Mouse (Mus musculus) splenic B cell, adult 2 months (primary cell): ENCODE results near the gene Dntt.

Source experiments
- DNase-seq: peaks from one replicate; pipeline ENCODE4 v3.0.0-alpha.2; 2011; ENCODE audit warnings: low read depth, low spot score
- H3K27me3 ChIP-seq: 2 replicates; pipeline ENCODE4 v1.6.1; 2012; ENCODE audit warnings: mild to moderate bottlenecking, low read length, moderate library complexity, mixed read lengths; ENCODE audit not compliant: control insufficient read depth, poor library complexity, insufficient read depth, severe bottlenecking
- H3K36me3 ChIP-seq: 2 replicates; pipeline ENCODE4 v1.6.1; 2012; ENCODE audit warnings: mild to moderate bottlenecking, low read length, moderate library complexity, mixed read lengths; ENCODE audit not compliant: control insufficient read depth, poor library complexity, insufficient read depth, severe bottlenecking

Gene Dntt

DNA sequence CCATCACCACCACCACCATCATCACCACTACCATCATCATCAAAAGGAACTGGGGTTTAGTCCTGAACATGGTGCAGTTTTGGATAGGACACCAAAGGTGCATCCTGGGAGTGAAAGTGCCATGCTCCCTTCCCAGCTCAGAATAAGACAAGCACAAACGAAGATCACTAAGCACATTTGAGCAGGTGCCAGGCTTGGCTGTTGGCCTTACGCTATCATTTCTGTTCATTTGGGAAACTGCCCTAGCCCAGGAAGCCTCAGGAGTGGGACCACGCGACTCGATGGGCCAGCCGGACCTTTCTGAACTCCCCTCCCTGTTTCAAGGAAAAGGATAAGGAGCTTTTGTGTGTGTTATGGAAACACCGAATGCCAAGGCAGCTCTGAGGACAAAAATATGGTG is 79.6 kb downstream of the Dntt start:
- no peaks in the 10 kb centered on the region for H3K27me3 ChIP-seq
- DNase-seq = no peak
- H3K36me3 ChIP-seq = no peaks in the 10 kb centered on the region
